Mouse (Mus musculus) thymus, postnatal 36 days (tissue): ENCODE results near the gene Nav2.

Source experiments
- DNase-seq, 2 experiments: peaks; one replicate each; pipeline ENCODE4 v3.0.0; 2022; ENCODE audit warnings: mixed read lengths in 2 of 2

Nav2 gene

DNA sequence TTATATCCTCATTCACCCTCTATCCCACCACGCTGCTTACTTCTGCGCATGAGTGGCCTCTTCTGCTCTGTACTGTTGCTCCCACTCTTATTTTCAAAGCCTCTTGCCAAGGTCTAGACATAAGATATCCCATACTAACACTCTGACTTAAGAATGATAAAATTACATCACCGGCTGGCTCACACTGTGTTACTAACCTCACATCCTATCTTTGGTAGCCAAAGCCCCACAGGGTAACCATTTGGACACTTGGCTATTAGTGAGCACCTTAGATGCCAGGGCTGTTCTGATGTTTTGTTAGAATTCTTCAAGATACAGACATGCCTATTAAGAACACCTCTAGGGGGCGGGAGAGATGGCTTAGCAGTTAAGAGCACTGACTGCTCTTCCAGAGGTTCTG, 502.4 kb downstream of the Nav2 start:
- no peak for DNase-seq

DNA sequence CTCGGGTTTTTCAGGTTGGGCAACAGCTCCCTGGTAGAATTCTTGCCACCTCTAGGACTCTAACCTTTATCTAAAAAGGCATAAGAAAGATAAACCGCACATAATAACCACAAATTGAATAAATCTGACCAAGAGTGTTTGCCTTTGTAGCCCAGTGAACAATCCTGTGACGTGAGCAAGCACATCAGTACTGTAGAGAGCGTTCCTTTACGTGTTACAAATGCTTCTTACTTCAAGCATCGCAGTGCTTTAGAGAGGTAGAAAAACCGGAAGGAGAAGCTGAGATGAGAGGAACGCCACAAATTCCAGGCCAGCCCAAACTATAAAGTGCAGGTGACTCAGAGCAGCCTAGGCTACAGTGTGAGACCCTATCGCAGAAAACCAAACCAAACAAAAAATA, 503.3 kb downstream of the Nav2 start:
- no peak for DNase-seq

DNA sequence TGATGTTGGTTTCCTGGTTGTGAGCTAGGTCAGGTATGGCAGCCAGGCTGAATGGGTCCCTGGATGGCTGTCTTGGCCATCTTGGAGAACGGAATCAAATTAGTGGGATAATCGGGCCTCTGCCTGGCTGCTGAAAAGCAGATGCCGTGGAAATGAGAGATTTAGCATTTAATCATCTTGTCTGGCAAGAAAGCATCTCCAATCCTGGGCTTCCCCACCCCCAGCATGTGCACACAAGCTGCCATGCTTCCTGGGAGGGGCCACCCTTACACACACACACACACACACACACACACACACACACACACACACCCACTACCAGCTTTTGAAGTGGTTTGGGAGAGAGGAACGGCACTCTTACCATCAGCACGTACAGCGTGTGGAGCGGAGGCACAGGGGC, 506.6 kb downstream of the Nav2 start:
- peak in 1 of 2 experiments; percentile 23 for DNase-seq

DNA sequence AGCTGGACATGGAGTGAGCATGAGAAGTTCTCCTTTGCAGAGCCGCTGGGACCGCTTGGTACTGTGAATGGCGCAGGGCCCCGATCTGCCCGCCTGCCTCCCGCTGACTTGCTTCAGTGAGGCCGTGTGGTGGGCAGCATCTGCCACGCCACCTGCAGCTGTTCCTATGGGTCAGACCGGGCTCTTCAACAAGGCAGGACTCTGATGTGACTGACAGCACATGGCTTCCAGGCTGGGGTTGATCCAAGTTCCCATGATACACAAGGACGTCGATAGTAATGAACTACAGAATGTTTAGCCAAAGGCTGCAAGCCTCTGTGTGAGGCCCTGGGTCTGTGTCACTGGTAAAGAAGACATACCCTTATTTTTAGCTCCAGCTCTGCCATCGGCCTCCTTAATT, 507.2 kb downstream of the Nav2 start:
- DNase-seq: no peak

DNA sequence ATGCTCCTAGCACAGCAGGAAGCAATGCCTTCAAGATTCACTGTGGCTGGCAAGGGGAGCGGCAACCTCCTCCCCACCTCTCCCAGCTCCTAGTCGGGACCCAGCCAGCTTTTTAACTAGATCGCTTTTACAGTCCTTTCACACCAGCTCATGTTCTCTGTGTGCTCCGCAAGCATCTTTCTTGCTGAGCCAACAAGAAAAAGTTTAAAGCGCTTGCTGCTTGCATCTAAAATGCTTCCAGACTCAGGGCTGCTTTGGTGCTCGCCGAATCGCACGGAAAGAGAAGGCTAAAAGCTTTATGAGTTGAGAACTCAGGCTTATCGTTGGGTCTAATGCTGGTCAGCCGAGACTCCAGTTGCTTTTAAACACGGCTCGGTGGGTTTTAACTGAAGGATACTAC, 510.3 kb downstream of the Nav2 start:
- no peak for DNase-seq

DNA sequence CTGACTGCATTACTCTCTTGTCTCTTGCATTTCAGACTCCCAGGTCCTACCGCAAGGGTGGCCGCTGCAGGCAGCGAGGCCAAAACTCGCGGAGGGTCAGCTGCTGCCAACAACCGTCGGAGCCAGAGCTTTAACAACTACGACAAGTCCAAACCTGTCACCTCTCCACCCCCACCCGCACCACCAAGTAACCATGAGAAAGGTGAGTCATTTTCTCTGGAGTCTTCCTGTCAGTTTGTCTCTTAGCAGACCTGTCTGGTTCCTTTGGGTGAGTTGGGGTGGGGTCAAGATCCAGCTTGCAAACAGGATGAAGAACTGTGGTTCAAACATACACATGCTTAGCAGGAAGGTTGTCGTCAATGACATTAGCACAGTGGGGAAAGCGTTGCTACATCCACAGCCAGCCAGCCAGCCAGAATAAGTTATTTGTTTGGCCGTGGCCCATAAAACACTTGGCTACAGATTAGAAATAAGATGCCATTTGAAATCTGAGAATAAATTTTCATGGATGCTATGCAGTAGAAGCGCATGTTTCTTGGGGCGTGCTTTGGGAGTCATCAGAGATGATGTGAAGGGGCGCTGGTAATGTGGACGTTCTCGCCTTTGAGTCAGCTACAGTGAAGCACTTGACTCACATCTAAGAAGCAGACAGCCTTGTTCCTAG, 511.8 kb downstream of the Nav2 start:
- no peak for DNase-seq

DNA sequence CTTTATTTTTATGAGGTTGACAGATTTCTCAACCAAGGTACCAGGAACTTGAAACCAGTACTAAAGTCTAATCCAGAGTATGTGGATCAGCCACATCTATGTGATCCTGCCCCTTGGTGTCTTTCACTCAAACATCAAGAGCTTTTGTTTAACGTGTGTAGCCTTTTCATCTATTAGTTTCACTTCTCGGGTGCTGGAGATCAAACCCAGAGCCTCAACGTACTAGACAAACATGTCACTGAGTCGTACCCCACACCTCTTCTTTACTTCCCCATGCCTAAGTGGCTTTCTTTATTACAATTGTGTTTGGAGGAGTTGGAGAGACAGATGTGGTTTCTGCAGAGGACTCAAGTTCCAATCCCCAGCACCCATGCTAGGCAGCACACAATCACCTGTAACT, 512.7 kb downstream of the Nav2 start:
- DNase-seq: no peak

DNA sequence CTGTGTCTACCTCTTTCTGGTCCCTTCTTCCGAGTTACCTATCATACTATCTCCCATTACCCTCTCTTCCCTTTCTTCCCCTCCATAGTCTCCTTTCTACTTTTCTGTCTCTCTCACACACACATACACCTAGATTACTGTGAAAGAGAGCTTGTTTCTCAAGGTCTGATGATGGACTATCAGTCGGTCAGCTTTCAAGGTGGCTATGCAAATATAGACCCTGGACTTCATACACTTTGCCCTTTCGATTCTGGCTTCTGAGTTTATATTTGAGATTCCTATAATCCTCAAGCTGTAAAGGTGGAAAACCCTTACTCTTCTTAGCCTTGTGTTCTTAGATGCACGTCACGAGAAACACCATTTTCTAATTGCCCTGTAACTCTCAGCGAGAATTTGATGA, 515.4 kb downstream of the Nav2 start:
- no peak for DNase-seq

DNA sequence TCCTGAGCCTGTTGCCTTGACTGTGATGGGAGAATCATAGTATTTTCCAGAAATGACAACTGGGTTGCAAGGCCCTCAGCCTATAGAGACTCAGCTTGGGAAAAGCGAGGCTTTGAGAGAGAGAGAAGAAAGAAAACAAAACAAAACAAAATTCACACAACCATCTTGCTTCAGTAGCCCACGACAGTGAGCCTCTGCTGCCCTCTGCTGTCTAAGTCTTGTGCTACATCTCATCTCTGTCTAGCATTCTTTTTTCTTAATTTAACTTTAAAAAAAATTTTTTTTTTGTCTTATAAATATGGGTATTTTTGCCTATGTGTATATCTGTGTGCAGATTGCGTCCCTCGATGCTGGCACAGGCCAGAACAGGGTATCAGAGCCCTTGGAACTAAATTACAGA, 517.5 kb downstream of the Nav2 start:
- peak; percentile 36 to 43 for DNase-seq

DNA sequence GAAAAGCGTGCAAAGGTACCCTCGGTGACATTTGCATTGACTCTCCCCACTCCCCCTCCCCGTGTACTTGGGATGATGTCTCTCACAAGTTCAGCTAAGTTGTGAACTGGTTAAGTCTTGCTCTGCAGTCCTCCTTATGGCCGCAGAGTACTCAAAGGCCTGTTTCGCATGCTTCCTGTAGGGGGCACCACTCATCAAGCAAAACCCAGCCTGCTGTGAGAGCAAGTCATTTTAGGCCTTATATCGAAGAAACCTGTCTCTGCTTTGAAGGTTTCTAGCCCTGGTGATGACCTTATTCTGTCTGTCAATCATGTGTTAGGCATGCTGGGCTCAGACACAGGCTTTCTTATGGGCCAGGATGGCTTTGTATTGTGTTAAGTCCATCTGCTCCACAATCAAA, 519.3 kb downstream of the Nav2 start:
- DNase-seq: peak; percentile 15 to 26

DNA sequence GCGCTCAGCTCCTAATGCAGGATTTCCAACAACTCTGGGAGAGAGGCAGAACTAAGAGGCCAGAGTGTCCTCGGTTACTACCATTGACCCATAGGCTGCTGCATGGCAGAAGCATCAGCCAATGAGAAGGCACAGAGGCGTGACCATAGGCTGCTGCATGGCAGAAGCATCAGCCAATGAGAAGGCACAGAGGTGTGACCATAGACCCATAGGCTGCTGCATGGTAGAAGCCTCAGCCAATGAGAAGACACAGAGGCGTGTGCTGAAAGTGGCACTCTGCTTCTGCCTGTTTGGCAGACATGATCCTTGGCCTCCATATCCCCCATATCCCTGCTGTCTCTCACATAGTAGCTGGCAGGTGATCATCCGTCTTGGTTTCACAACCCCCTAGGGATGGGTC, 520.4 kb downstream of the Nav2 start:
- DNase-seq: no peak

DNA sequence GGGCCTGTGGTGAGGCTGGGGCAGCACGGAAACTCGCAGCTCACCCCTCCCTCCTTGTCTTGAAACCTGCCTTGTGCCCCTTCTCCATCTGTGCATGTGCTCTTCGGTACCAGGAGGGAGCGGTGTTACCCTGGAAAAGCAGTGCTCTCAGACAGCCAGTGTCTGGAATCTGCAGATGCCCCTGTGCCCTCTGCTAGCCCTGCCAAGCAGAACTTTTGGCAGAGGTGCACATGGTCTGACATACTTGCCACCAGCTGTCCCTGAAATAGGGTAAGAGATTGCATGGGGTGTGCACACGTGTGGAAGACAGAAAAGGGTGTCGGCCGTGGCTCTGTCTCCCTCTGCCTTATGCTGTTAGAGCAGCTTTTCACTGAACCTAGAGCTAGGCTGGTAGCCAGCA, 522.3 kb downstream of the Nav2 start:
- no peak for DNase-seq

DNA sequence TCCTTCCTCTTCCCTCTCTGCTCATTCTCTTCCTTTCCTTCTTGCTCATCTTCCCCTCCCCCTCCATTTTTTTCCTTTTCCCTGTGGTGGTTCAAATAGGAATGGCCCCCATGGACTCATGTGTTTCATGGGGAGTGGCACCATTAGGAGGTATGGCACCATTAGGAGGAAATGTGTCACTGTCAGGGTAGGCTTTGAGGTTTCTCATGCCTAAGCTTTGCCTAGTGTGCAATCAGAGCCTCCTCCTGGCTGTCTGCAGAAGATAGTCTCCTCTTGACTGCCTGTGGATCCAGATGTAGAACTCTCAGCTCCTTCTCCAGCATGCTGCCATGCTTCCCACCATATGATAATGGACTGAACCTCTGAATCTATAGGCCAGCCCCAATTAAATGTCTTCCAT, 525.4 kb downstream of the Nav2 start:
- DNase-seq: no peak

DNA sequence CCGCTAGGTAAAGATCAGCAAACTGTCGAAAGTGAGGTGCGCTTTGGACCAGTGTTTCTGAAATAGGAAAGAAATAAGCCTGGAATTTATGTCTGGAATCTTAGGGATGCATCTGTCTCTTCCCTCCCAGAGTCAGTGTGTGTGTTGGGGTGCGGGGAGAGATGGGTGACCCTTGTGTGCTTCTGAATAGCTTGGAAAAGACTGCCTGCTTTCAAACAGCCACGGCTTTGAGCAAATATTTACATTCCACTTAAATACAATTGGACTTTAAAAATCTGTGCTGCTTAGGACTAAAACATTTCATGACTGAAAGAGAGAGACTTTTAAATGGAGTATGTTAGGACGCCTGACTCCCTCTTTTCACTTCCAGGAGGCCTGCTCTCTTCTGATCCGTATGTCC, 528.0 kb downstream of the Nav2 start:
- DNase-seq: no peak

DNA sequence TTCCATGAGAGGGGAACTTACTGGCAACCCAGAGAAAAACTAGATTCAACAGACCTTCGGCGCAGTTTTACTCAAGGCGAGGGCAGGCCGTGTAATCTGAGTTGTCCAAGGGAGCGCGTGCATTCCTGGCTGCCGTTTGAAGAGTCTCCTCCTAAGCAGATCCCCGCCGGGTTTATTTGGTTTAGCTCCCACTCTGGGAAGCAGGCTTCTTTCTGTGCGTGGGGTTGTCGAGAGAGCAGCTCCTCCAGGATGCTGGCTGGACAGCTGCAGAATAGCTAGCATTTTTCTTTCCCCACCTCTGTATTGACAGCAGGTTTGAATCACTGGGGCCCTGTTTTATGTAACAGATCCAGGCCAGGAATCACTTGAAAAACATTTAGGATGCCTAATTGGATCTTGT, 529.4 kb downstream of the Nav2 start:
- DNase-seq: no peak

DNA sequence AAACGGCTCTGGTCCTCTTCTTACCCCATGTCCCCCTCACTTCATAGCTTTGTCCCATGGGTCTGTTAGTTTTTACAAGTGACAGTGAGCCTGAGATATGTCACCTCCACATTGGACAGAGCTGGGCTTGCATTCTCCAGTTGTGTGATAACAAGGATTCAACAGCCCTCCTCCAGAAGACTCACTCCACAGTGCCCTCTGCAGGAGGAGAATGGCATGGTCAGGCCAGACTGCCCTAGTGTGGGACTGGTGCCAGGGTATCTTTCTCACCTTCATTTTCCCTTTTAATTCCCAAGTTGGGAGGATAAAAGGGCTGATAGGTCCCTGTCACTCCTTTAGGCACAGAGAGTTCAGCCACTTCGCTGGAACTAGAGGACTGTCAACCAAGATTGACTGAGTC, 530.6 kb downstream of the Nav2 start:
- peak; percentile 39 to 44 for DNase-seq

DNA sequence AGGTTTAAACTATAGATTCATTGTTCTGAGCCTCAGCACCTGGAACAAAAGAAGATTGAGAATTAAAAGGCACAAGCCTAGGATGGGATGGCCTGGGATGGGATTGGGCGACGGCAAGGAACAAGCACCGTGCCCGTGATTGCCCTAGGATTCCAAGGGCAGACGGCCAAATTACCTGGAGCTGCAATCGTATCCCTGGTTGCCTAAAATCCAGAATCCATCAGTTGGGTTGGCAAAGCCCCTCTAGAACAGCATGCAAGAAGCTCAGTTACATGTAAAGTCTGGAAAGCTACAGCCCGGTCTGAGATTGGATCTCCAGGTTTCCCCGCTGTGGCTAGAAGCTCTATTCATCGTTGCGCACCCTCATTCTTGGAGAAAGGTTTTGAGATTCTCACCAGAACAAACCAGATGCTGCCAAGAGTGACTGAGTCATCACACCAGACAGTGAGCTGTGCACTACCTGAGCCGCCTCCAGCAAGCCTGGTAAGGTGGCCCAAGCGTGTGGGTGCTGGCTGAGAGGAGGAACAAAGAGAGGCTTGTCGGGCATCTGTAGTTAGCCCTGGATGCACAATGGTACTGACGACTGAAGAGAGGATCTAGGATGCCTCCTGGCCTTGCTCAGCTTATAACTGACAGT, 531.9 kb downstream of the Nav2 start:
- DNase-seq: no peak

DNA sequence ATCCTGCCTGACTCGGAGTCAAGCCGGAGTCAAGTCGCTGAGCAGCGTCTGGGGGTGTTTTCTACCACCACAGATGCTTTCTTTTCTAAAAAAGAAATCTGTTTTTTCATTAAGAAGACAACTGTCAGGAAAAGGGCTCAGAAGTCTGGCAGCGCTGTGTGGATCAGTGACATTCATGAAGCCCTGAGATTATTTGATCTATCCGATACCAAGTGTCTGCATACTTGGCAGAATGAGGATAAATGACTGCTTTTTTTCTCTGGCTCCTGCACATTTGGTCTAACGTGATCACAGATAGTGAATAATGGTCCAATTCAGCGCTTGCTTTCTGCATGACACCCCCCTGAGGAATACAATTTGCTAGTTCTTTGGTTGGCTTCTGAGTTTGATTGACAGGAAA, 533.7 kb downstream of the Nav2 start:
- DNase-seq: no peak

DNA sequence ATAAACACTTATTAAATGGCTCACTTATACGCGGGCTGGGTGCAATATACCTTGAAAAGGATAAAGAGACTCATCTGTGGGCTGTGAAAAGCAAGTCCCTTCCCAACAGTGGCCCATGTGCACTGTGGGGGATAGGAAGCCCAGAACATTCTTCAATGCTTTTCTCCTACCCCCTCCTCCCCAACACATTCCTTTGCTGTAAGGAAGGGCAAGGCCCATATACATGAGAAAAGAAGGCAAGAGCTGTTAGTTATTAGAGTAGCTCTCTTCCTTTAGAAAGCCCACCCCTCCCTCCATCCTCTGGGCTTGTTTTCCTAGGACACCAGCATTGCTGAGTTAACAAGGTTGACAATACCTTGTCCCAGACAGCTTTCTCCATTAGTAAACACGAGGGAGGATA, 540.1 kb downstream of the Nav2 start:
- no peak for DNase-seq

DNA sequence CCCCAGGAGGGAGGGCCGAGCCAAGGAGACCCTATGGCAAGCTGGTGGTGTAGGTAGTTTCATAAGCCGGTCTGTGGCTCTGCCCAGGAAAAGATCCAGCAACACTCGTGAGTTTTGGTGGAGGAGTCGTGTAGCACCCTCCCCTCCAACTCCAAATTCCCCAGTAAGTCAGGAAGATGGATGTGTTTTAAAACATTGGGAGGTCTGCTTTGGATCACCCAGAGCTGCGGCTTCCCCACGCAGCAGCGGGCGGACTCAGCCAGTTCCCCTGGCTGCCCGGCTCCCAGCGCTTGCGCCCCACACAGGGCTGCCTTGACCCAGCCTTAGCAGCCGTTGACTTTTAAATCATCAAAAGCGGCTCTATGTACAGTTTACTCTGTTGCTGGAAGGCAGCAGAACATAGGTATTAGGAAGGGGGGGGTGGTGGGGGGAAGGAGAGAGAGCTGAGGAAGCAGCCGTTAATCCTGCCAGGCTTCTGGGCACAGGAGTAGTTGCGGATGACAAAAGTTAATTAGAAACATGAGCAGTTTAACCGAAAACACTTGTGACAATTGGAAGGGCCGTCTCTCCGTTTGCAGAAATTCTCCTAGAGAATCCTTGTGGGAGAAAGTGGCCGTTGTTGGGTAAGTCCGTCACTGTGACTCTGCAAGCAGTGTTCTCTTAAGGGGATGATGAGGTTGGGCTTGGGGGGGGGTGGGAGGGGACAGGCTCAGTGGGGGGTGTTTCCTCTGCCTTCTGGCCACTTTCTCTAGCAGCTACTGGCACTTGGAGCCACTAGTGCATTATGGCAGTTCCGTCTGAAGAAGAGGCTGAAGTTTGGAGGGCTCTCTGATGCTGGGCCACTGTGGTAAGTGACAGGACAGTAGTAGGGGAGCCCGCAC, 542.0 kb downstream of the Nav2 start:
- no peak for DNase-seq

DNA sequence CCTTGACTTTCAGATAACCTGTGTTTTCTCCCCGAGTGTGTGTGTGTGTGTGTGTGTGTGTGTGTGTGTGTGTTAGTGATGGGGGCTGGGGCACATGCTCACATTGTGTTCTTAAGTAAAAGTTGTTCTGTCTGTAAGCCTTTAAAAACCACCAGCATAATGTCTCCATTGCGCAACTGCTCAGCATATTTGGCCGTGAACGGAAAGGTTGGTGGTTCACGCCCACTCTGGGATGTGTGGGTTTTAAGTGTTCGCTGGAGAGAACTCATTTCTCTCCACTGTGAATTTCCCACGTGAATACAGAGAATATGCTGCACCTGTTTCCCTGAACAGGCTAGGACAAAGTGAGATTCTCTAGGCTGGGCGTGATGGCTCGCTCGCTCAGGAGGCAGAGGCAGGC, 542.7 kb downstream of the Nav2 start:
- DNase-seq: no peak

DNA sequence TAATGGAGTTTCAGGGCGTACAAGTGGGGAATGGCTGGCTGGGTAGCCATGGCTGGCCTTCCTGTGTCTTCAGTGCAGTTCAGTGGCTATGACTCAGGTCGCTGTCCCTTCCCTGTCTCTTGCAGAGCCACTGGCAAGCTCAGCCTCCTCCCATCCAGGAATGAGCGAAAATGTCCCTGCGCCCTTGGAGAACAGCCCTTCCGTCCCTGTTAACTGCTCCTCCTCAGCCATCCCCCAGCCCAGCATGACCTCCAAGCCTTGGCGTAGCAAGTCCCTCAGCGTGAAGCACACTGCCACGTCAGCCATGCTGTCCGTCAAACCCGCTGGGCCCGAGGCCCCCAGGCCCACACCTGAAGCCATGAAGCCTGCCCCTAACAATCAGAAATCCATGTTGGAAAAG, 543.8 kb downstream of the Nav2 start:
- DNase-seq: no peak

DNA sequence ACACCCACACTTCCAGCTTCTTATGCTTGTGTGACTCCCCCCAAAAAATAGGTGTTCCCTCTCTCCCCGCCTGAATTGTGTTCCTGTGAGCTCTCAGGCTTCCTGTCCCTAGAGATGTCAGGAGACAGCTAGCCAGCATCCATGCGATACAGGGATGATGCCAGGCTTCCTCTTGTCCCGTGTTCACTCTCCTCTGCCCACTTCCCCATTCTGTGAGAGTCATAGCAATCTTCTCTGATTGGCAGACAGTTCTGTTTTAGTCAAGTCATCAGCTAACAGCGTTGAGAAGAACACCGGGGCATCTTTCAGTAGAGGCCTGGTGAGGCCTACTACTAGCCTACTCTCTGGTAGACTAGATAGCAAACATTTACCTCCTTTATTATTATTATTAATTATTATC, 546.1 kb downstream of the Nav2 start:
- DNase-seq: no peak

DNA sequence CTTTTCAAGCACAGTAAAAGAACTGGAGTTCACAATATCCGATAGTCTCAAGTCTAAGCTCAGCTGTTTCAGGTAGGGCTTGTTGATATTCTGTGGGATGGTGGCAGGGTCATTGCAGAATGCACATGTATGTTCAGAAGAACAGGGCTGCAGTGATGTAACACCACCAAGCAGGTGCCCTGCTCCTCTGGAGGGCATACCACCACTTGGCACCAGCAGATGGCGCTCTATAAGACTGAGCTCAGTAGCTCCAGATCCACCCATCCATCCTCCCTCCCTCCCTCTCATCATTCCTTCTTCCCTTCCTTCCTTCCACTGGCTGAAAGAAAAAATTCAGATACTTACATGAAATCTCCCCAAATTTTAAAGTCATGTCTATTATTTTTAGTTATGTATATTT, 547.6 kb downstream of the Nav2 start:
- peak; percentile 60 to 61 for DNase-seq
